Mouse (Mus musculus) ES-E14 (cell line): ENCODE results near the gene Rps6kl1. TPM values are rescaled to one million over a fixed set of nuclear protein-coding genes. Genes with fewer than 3 reads are reported as not detected.

ENCODE experiments used
- DNase-seq: peaks from one replicate; pipeline ENCODE4 v3.0.0-alpha.2; 2013; ENCODE audit warnings: low read depth, low spot score
- H3K27ac ChIP-seq: 2 replicates; pipeline ENCODE4 v1.5.1; 2012; ENCODE audit warnings: low read depth, mild to moderate bottlenecking, low read length, moderate library complexity, mixed read lengths; ENCODE audit not compliant: poor library complexity, insufficient read depth, severe bottlenecking
- H3K36me3 ChIP-seq: 2 replicates; pipeline ENCODE4 v1.6.1; 2012; ENCODE audit warnings: mild to moderate bottlenecking, low read length, moderate library complexity, mixed read lengths; ENCODE audit not compliant: control insufficient read depth, poor library complexity, insufficient read depth, severe bottlenecking
- H3K4me1 ChIP-seq, 2 experiments: fragments of 150-350 bp in 1 of 2; sonication (generic) in 1 of 2; 2 replicates each; pipeline ENCODE4 v1.6.1; 2012; ENCODE audit warnings: low read length in 2 of 2, mild to moderate bottlenecking in 1 of 2, mixed read lengths in 1 of 2; ENCODE audit not compliant: control insufficient read depth in 2 of 2, insufficient read depth in 2 of 2, poor library complexity in 1 of 2
- H3K4me3 ChIP-seq, 2 experiments: fragments of 150-350 bp in 1 of 2; sonication (generic) in 1 of 2; 2 replicates each; pipeline ENCODE4 v1.5.1; 2012; ENCODE audit warnings: low read length in 2 of 2, low read depth in 1 of 2, mild to moderate bottlenecking in 1 of 2, mixed read lengths in 1 of 2; ENCODE audit not compliant: insufficient read depth in 1 of 2, poor library complexity in 1 of 2, severe bottlenecking in 1 of 2
- H3K9ac ChIP-seq: 2 replicates; pipeline ENCODE4 v1.6.1; 2012; ENCODE audit warnings: low read depth, mild to moderate bottlenecking, low read length, mixed read lengths; ENCODE audit not compliant: poor library complexity, insufficient read depth, severe bottlenecking
- H3K9me3 ChIP-seq: fragments of 150-350 bp; sonication (generic); 2 replicates; pipeline ENCODE4 v1.6.1; 2012; ENCODE audit warnings: low read depth, mild to moderate bottlenecking, low read length; ENCODE audit not compliant: control insufficient read depth, insufficient read depth
- CHD2 ChIP-seq: IDR thresholded peaks from 2 replicates; pipeline ENCODE4 v1.6.1; 2014; ENCODE audit warnings: mild to moderate bottlenecking, low read depth, low read length, inconsistent platforms
- HCFC1 ChIP-seq: IDR thresholded peaks from 2 replicates; pipeline ENCODE4 v1.6.1; 2012; ENCODE audit warnings: low read length, inconsistent platforms, borderline replicate concordance; ENCODE audit not compliant: insufficient read depth
- MAFK ChIP-seq: IDR thresholded peaks from 2 replicates; pipeline ENCODE4 v1.6.1; 2014; ENCODE audit warnings: mild to moderate bottlenecking, low read depth, low read length, inconsistent platforms; ENCODE audit not compliant: insufficient read depth
- ZC3H11A ChIP-seq: IDR thresholded peaks from 2 replicates; pipeline ENCODE4 v1.6.1; 2012; ENCODE audit warnings: low read depth, mild to moderate bottlenecking, inconsistent platforms, low read length, borderline replicate concordance
- ZNF384 ChIP-seq: IDR thresholded peaks from 2 replicates; pipeline ENCODE4 v1.6.1; 2012; ENCODE audit warnings: low read depth, low read length, inconsistent platforms
- in situ Hi-C, 2 experiments: fragments of 600-800 bp; cut with MboI; formaldehyde crosslinking; loops; one replicate each; pipeline ENCODE4 v1.15.1; 2025; ENCODE audit warnings: low sequenced_read_pairs in 2 of 2, inconsistent platforms in 1 of 2; ENCODE audit not compliant: unreplicated experiment in 2 of 2
- total RNA-seq: library from RNA; depleted of rRNA; stranded (reverse); fragments of 300-350 nt; gene quantifications from 2 replicates; pipeline ENCODE4 v1.2.3, GENCODE M21; 2012

The Rps6kl1 gene
- total RNA-seq, 1 experiment, result 4.0 TPM

GRCm38 (mm10) chr12:85135513-85136470, 15.3 kb downstream of the Rps6kl1 start:
- TF ChIP-seq ZNF384 (no peak), CHD2 (no peak), ZC3H11A (no peak), MAFK (no peak)
- H3K27ac ChIP-seq, result no peak overlapping the region
- in situ Hi-C loops, result no loop called here
- no peaks in the 10 kb centered on the region for H3K9me3 ChIP-seq
- peaks cover 0 to 6% of the 10 kb centered on the region in 2 experiments; a peak in 3 of 4 replicates for H3K4me1 ChIP-seq
- no peak overlapping the region for H3K9ac ChIP-seq
- DNase-seq, result no peak
- no peak overlapping the region for H3K4me3 ChIP-seq
- H3K36me3 ChIP-seq, result peaks cover 48% of the 10 kb centered on the region

GRCm38 (mm10) chr12:85134043-85134794, 16.8 kb downstream of the Rps6kl1 start:
- Histone ChIP-seq H3K4me3 (no peak overlapping the region), H3K4me1 (no peaks in the 10 kb centered on the region), H3K9me3 (no peaks in the 10 kb centered on the region), H3K9ac (no peak overlapping the region), H3K27ac (no peak overlapping the region), H3K36me3 (peaks cover 63% of the 10 kb centered on the region)
- in situ Hi-C loops, result no loop called here
- TF ChIP-seq HCFC1, result no peak
- no peak for TF ChIP-seq ZC3H11A
- TF ChIP-seq MAFK, result no peak
- TF ChIP-seq CHD2, result no peak
- TF ChIP-seq ZNF384, result no peak
- no peak for DNase-seq

GRCm38 (mm10) chr12:85131361-85131760, 19.7 kb downstream of the Rps6kl1 start:
- no peaks in the 10 kb centered on the region for H3K9me3 ChIP-seq
- in situ Hi-C loops, result no loop called here
- H3K36me3 ChIP-seq, result peaks cover 72% of the 10 kb centered on the region
- no peak overlapping the region for H3K4me3 ChIP-seq
- TF ChIP-seq MAFK, result no peak
- no peak for TF ChIP-seq ZC3H11A
- TF ChIP-seq HCFC1, result no peak
- TF ChIP-seq CHD2, result no peak
- no peak for TF ChIP-seq ZNF384
- no peak for DNase-seq
- no peak overlapping the region for H3K27ac ChIP-seq
- H3K4me1 ChIP-seq, result no peaks in the 10 kb centered on the region
- no peak overlapping the region for H3K9ac ChIP-seq

- in situ Hi-C loops, result no loop called here
- TF ChIP-seq ZNF384, result no peak
- no peak overlapping the region for H3K27ac ChIP-seq
- H3K4me3 ChIP-seq, result no peak overlapping the region
- H3K9me3 ChIP-seq, result no peaks in the 10 kb centered on the region
- H3K4me1 ChIP-seq, result no peaks in the 10 kb centered on the region
- DNase-seq, result no peak
- H3K36me3 ChIP-seq, result peaks cover 60% of the 10 kb centered on the region
- no peak overlapping the region for H3K9ac ChIP-seq
Measured at GRCm38 (mm10) chr12:85129426-85129978, 21.6 kb downstream of the Rps6kl1 start.
